Mouse (Mus musculus): ENCODE measurements at regions not wholly inside any gene's neighbourhood (a gene's known extent, or its start where the extent isn't known, plus 50 kb on each side); places are given as distances from the start of the nearest gene placed in this dataset.

GRCm38 (mm10) chr16:79718230-79718629 is 627.3 kb upstream of the Tmprss15 start:
- DNase-seq: no peak

- DNase-seq: no peak
Observed at GRCm38 (mm10) chr16:79692444-79692843, 601.5 kb upstream of the Tmprss15 start.

- DNase-seq: no peak
Observed at GRCm38 (mm10) chr16:79651162-79651741, 560.4 kb upstream of the Tmprss15 start.

- no peak for DNase-seq
Observed at GRCm38 (mm10) chr16:79640898-79641297, 550.0 kb upstream of the Tmprss15 start.

- no peak for DNase-seq
Observed at GRCm38 (mm10) chr16:79627139-79627538, 536.2 kb upstream of the Tmprss15 start.

GRCm38 (mm10) chr16:79611002-79611401 is 520.1 kb upstream of the Tmprss15 start:
- no peak for DNase-seq

GRCm38 (mm10) chr16:79590891-79591290 is 500.0 kb upstream of the Tmprss15 start:
- peak; percentile 3 for DNase-seq

- DNase-seq: no peak
Observed at GRCm38 (mm10) chr16:79585745-79586144, 494.8 kb upstream of the Tmprss15 start.

- DNase-seq: peak; percentile 15
Observed at GRCm38 (mm10) chr16:79570867-79571266, 480.0 kb upstream of the Tmprss15 start.

- DNase-seq: peak; percentile 30
Observed at GRCm38 (mm10) chr16:79534370-79534769, 443.5 kb upstream of the Tmprss15 start.

- DNase-seq: no peak
Observed at GRCm38 (mm10) chr16:79492493-79492892, 401.6 kb upstream of the Tmprss15 start.

- DNase-seq: no peak
Observed at GRCm38 (mm10) chr16:79450871-79451270, 360.0 kb upstream of the Tmprss15 start.

- no peak for DNase-seq
Observed at GRCm38 (mm10) chr16:79449732-79450131, 358.8 kb upstream of the Tmprss15 start.

GRCm38 (mm10) chr16:79407385-79407784 is 316.5 kb upstream of the Tmprss15 start:
- DNase-seq: no peak

GRCm38 (mm10) chr16:79406216-79406615 is 315.3 kb upstream of the Tmprss15 start:
- no peak for DNase-seq

GRCm38 (mm10) chr16:79404064-79404463 is 313.2 kb upstream of the Tmprss15 start:
- no peak for DNase-seq

- DNase-seq: no peak
Observed at GRCm38 (mm10) chr16:79400100-79400499, 309.2 kb upstream of the Tmprss15 start.

GRCm38 (mm10) chr16:79398476-79398875 is 307.6 kb upstream of the Tmprss15 start:
- no peak for DNase-seq

GRCm38 (mm10) chr16:79394425-79394824 is 303.5 kb upstream of the Tmprss15 start:
- no peak for DNase-seq

- DNase-seq: no peak
Observed at GRCm38 (mm10) chr16:79386421-79386820, 295.5 kb upstream of the Tmprss15 start.

GRCm38 (mm10) chr16:79350127-79350526 is 259.2 kb upstream of the Tmprss15 start:
- no peak for DNase-seq

GRCm38 (mm10) chr16:79342453-79342852 is 251.6 kb upstream of the Tmprss15 start:
- no peak for DNase-seq

- DNase-seq: no peak
Observed at GRCm38 (mm10) chr16:79336416-79336815, 245.5 kb upstream of the Tmprss15 start.

- DNase-seq: no peak
Observed at GRCm38 (mm10) chr16:79336016-79336415, 245.1 kb upstream of the Tmprss15 start.

GRCm38 (mm10) chr16:79313301-79313700 is 222.4 kb upstream of the Tmprss15 start:
- no peak for DNase-seq
